In genomic region chr11:17181807-17182206, GRCm38 (mm10) we compare ENCODE assay signal across 8 mouse cellular contexts. TPM values are rescaled to one million over a fixed set of nuclear protein-coding genes. Genes with fewer than 3 reads are reported as not detected.
DNase-seq lines count a peak whose midpoint lies in the region; ATAC-seq lines count a peak whose summit lies in the region.

Wdr92 (plus strand) TSS chr11:17182107.

- H3K4me2 ChIP-seq in kidney, embryonic 14.5 days (replicated peaks; ENCODE audit: low read depth, low read length), result no peak within 1 kb of the TSS
- no peak within 1 kb of the TSS for H3K4me2 ChIP-seq in midbrain, embryonic 13.5 days (replicated peaks)

- no peak within 1 kb of the TSS for H3K4me3 ChIP-seq in kidney, embryonic 14.5 days (ENCODE audit: low read length)
- no peak within 1 kb of the TSS for H3K4me3 ChIP-seq in midbrain, embryonic 13.5 days (replicated peaks)

- H3K27ac ChIP-seq in kidney, embryonic 14.5 days (ENCODE audit: low read depth, low read length), result no peak within 1 kb of the TSS
- no peak within 1 kb of the TSS for H3K27ac ChIP-seq in midbrain, embryonic 13.5 days

- WGBS in kidney, embryonic 14.5 days, result 85% methylated on average over 3 of the region's 3 CpGs
- 75% methylated on average over 3 of the region's 3 CpGs for WGBS in midbrain, embryonic 13.5 days

- DNase-seq in kidney, postnatal 36 days, result no peak
- DNase-seq in adrenal gland, postnatal 4 days (ENCODE audit: low spot score in 2 of 2), result no peak
- DNase-seq in spleen, adult 18-20 months, result no peak
- DNase-seq in right cerebral cortex, postnatal 4 days, result no peak
- no peak for DNase-seq in urinary bladder, postnatal 36 days (ENCODE audit: low spot score in 2 of 2)

- no peak for ATAC-seq in kidney, embryonic 14.5 days (ENCODE audit: low FRiP score, low TSS enrichment)
- ATAC-seq in hematopoietic stem cell, adult 5-6 weeks (replicated peaks in 1 of 2; ENCODE audit: insufficient read depth in 1 of 2, low FRiP score in 2 of 2, low TSS enrichment in 1 of 2, low read depth in 1 of 2, poor library complexity in 2 of 2, severe bottlenecking in 2 of 2), result no peak
- ATAC-seq in midbrain, embryonic 13.5 days, result no peak

- no peaks in the 10 kb centered on the region for H3K9me3 ChIP-seq in kidney, embryonic 14.5 days (ENCODE audit: control insufficient read depth, low read length)
- no peaks in the 10 kb centered on the region for H3K9me3 ChIP-seq in midbrain, embryonic 13.5 days

- H3K9ac ChIP-seq in kidney, embryonic 14.5 days (ENCODE audit: low read depth, low read length), result no peak within 1 kb of the TSS
- no peak within 1 kb of the TSS for H3K9ac ChIP-seq in midbrain, embryonic 13.5 days (replicated peaks)

- no peaks in the 10 kb centered on the region for H3K4me1 ChIP-seq in kidney, embryonic 14.5 days (ENCODE audit: control insufficient read depth, insufficient read depth, low read length)
- peaks cover 8% of the 10 kb centered on the region; the same call in 1 of the 2 replicates for H3K4me1 ChIP-seq in midbrain, embryonic 13.5 days (replicated peaks)

- no peaks in the 10 kb centered on the region for H3K36me3 ChIP-seq in kidney, embryonic 14.5 days (ENCODE audit: control insufficient read depth, insufficient read depth, low read length)
- H3K36me3 ChIP-seq in midbrain, embryonic 13.5 days, result 0 out of 2 replicates have a peak, but pooled peaks cover 3% of the 10 kb centered on the region

- no peaks in the 10 kb centered on the region for H3K27me3 ChIP-seq in kidney, embryonic 14.5 days (ENCODE audit: control insufficient read depth, insufficient read depth, low read length)
- no peaks in the 10 kb centered on the region for H3K27me3 ChIP-seq in midbrain, embryonic 13.5 days

RNA-seq across cellular contexts. Expression of gene Wdr92, which starts in this region (rescaled TPM):
- 28.8 and 31.2 TPM in 2 replicates for polyA plus RNA-seq in kidney, embryonic 14.5 days (2014; fragmentation: Nextera tagmentation; extraction: Ambion mirVana)
- 10 to 100 TPM; 16.2 to 20.6 TPM for total RNA-seq in adrenal gland, postnatal 4 days (2021)
- total RNA-seq in hematopoietic stem cell, adult 5-6 weeks (2017), result 25.8 and 28.3 TPM in 2 replicates
- polyA plus RNA-seq in midbrain, embryonic 13.5 days (2015; fragmentation: Nextera tagmentation; extraction: Ambion mirVana), result 22.5 and 23.0 TPM in 2 replicates
